Mouse (Mus musculus) embryo, embryonic 11.5 days (tissue): ENCODE results near the gene Tmem82.

ENCODE experiments used
- DNase-seq: peaks from one replicate; pipeline ENCODE4 v3.0.0-alpha.2; 2012; ENCODE audit warnings: low read depth, low spot score

Gene Tmem82

GRCm38 (mm10) chr4:141616811-141617210 is 1.6 kb downstream of the Tmem82 start:
- no peak for DNase-seq

- no peak for DNase-seq
These were observed 3.5 kb downstream of the Tmem82 start for GRCm38 (mm10) chr4:141614946-141615345.

GRCm38 (mm10) chr4:141609538-141609937 is 8.9 kb downstream of the Tmem82 start:
- no peak for DNase-seq

GRCm38 (mm10) chr4:141605861-141606260 is 12.6 kb downstream of the Tmem82 start, which contains the start of gene Fblim1:
Gene Fblim1, minus strand, starts transcription at chr4:141606096.
- DNase-seq = no peak

GRCm38 (mm10) chr4:141605421-141605820 is 13.0 kb downstream of the Tmem82 start:
- DNase-seq = no peak

GRCm38 (mm10) chr4:141604493-141604892 is 13.9 kb downstream of the Tmem82 start:
- no peak for DNase-seq

- DNase-seq = no peak
These were observed 14.5 kb downstream of the Tmem82 start for GRCm38 (mm10) chr4:141603921-141604320.

GRCm38 (mm10) chr4:141602523-141603223 is 15.8 kb downstream of the Tmem82 start:
- no peak for DNase-seq

GRCm38 (mm10) chr4:141601148-141601862 is 17.1 kb downstream of the Tmem82 start:
- DNase-seq = no peak

GRCm38 (mm10) chr4:141600364-141600763 is 18.1 kb downstream of the Tmem82 start:
- DNase-seq = no peak

GRCm38 (mm10) chr4:141599251-141600141 is 18.9 kb downstream of the Tmem82 start:
- DNase-seq = no peak

GRCm38 (mm10) chr4:141598894-141599250 is 19.6 kb downstream of the Tmem82 start:
- DNase-seq = no peak

GRCm38 (mm10) chr4:141598199-141598893 is 20.1 kb downstream of the Tmem82 start:
- DNase-seq = no peak

- no peak for DNase-seq
These were observed 21.6 kb downstream of the Tmem82 start for GRCm38 (mm10) chr4:141596700-141597328.

- no peak for DNase-seq
These were observed 22.7 kb downstream of the Tmem82 start for GRCm38 (mm10) chr4:141595605-141596268.

- no peak for DNase-seq
These were observed 23.3 kb downstream of the Tmem82 start for GRCm38 (mm10) chr4:141595138-141595537.

- DNase-seq = no peak
These were observed 26.9 kb downstream of the Tmem82 start for GRCm38 (mm10) chr4:141591547-141591946.

- no peak for DNase-seq
These were observed 34.5 kb downstream of the Tmem82 start for GRCm38 (mm10) chr4:141583919-141584318.

- DNase-seq = no peak
These were observed 37.4 kb downstream of the Tmem82 start for GRCm38 (mm10) chr4:141581051-141581450.

- DNase-seq = no peak
These were observed 39.6 kb downstream of the Tmem82 start for GRCm38 (mm10) chr4:141578833-141579232.
